Mouse (Mus musculus): ENCODE measurements at regions not wholly inside any gene's neighbourhood (a gene's known extent, or its start where the extent isn't known, plus 50 kb on each side); places are given as distances from the start of the nearest gene placed in this dataset.

GRCm38 (mm10) chr15:5915261-5915660 lies 384.3 kb upstream of the Dab2 start:
- TF ChIP-seq POLR2A (IDR thresholded peaks at IDR 0.05; ENCODE audit: extremely low read depth, insufficient read depth, low read length) (no peak), CTCF (IDR thresholded peaks at IDR 0.05; ENCODE audit: low read depth, low read length) (peak; percentile 25; the same call in 1 of the 2 replicates)
